Mouse (Mus musculus): ENCODE measurements around the gene Lsamp.

DNA sequence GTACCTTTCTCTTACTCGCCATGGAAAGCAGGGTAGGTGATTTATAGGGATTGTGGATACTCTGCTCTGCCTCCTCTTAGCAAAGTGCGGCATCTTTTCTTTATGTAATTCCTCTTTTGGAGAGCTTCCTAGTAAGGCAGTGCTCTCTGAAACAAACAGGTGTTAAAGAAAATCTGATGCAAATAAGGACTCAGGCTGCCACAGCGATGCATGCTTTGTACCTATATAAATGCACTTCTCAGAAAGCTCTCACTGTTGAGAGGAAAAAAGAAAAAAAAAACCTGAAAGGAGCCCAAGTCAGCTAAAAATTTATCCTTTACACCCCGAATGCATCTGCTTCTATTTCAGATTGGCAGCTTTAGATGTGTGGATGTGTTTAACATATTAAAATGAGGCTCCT, 2095.4 kb downstream of the Lsamp start:
- TF ChIP-seq GATA1 (IDR thresholded peaks at IDR 0.05; ENCODE audit: borderline replicate concordance, low read length) (no peak), FLI1 (IDR thresholded peaks at IDR 0.05; ENCODE audit: low read length) (no peak)
